Mouse (Mus musculus) intestine, postnatal 0 days (tissue): Measurements from ENCODE around the gene Capn8. TPM values are rescaled to one million over a fixed set of nuclear protein-coding genes. Genes with fewer than 3 reads are reported as not detected.
A peak's percentile ranks its signal among the peaks of the same experiment; 100 is the strongest.

Experiments used
- ATAC-seq: fragments of 200-750 bp; cut with Nextera tagmentation; 2 replicates; pipeline ENCODE4 v1.8.0; 2017; ENCODE audit warnings: mild to moderate bottlenecking, moderate TSS enrichment, moderate library complexity
- H3K27ac ChIP-seq: fragments of 300-500 bp; sonication (generic); 2 replicates; pipeline ENCODE4 v1.5.1; 2014; ENCODE audit warnings: mild to moderate bottlenecking, low read depth, low read length, moderate library complexity
- H3K27me3 ChIP-seq: fragments of 300-500 bp; sonication (generic); replicated peaks from 2 replicates; pipeline ENCODE4 v1.6.1; 2014; ENCODE audit warnings: low read length, mixed read lengths; ENCODE audit not compliant: control insufficient read depth, insufficient read depth
- H3K36me3 ChIP-seq: fragments of 300-500 bp; sonication (generic); 2 replicates; pipeline ENCODE4 v1.6.1; 2014; ENCODE audit warnings: mild to moderate bottlenecking, moderate library complexity; ENCODE audit not compliant: control insufficient read depth, insufficient read depth
- H3K4me1 ChIP-seq: fragments of 300-500 bp; sonication (generic); replicated peaks from 2 replicates; pipeline ENCODE4 v1.6.1; 2014; ENCODE audit warnings: antibody characterized with exemption, low read length, mixed read lengths; ENCODE audit not compliant: control insufficient read depth, insufficient read depth
- H3K4me2 ChIP-seq: fragments of 300-500 bp; sonication (generic); replicated peaks from 2 replicates; pipeline ENCODE4 v1.6.1; 2014; ENCODE audit warnings: low read depth, mild to moderate bottlenecking, moderate library complexity
- H3K4me3 ChIP-seq: fragments of 300-500 bp; sonication (generic); 2 replicates; pipeline ENCODE4 v1.5.1; 2014; ENCODE audit warnings: low read depth, low read length
- H3K9ac ChIP-seq: fragments of 300-500 bp; sonication (generic); 2 replicates; pipeline ENCODE4 v1.6.1; 2014; ENCODE audit warnings: mild to moderate bottlenecking, low read depth, low read length
- H3K9me3 ChIP-seq: fragments of 300-500 bp; sonication (generic); 2 replicates; pipeline ENCODE4 v1.6.1; 2016; ENCODE audit warnings: mixed run types; ENCODE audit not compliant: control insufficient read depth
- CTCF ChIP-seq: sonication (generic); IDR thresholded peaks from 2 replicates; pipeline ENCODE4 v1.5.1; 2016; ENCODE audit warnings: low read depth, mild to moderate bottlenecking, control low read depth, antibody characterized with exemption, moderate library complexity
- WGBS: fragments of 180-500 bp; shearing (Covaris S2); extraction: QIAGEN DNeasy Blood & Tissue Kit; methylation state at CpG from one replicate; pipeline ENCODE4 v1.1.7; 2014; 5-methylcytosine and 5-hydroxymethylcytosine counted together
- polyA plus RNA-seq: library from polyadenylated mRNA; unstranded; fragments of >200 nt; fragmentation: Nextera tagmentation; extraction: Ambion mirVana; gene quantifications from 2 replicates; pipeline ENCODE4 v1.2.1, GENCODE M21; 2015

Gene Capn8
- polyA plus RNA-seq: 1.0 and 1.4 TPM in 2 replicates

GRCm38 (mm10) chr1:182564408-182565120, at the start of gene Capn8:
TSS of gene Capn8 (plus strand) at chr1:182565007.
- Histone ChIP-seq H3K27ac (peak within 1 kb of the TSS; percentile 57), H3K4me3 (no peak within 1 kb of the TSS), H3K9me3 (no peaks in the 10 kb centered on the region), H3K4me1 (no peaks in the 10 kb centered on the region), H3K4me2 (peak within 1 kb of the TSS; percentile 14; the same call in 1 of the 2 replicates), H3K9ac (no peak within 1 kb of the TSS), H3K36me3 (no peaks in the 10 kb centered on the region), H3K27me3 (no peaks in the 10 kb centered on the region)
- TF ChIP-seq CTCF: peak; percentile 77
- 46% methylated on average over 5 of the region's 5 CpGs for WGBS
- ATAC-seq: peak; percentile 92

- WGBS: under 1% methylated on average over 77 of the region's 84 CpGs
- H3K9ac ChIP-seq: peak within 1 kb of the TSS; percentile 78
- no peaks in the 10 kb centered on the region for H3K4me1 ChIP-seq
- peak within 1 kb of the TSS; percentile 83 for H3K4me2 ChIP-seq
- H3K36me3 ChIP-seq: peaks cover 9% of the 10 kb centered on the region
- H3K27ac ChIP-seq: peak within 1 kb of the TSS; percentile 82
- peak; percentile 91 for ATAC-seq
- H3K4me3 ChIP-seq: peak within 1 kb of the TSS; percentile 65
- peak; percentile 82 for TF ChIP-seq CTCF
- no peaks in the 10 kb centered on the region for H3K27me3 ChIP-seq
- H3K9me3 ChIP-seq: no peaks in the 10 kb centered on the region
Measured at GRCm38 (mm10) chr1:182516758-182517676, 47.8 kb upstream of the Capn8 start, which contains the start of gene Capn2. TSS of gene Capn2 (minus strand) at chr1:182517608.

- no peak for ATAC-seq
- TF ChIP-seq CTCF: no peak
- H3K4me1 ChIP-seq: no peaks in the 10 kb centered on the region
- H3K4me3 ChIP-seq: peak overlapping the region; percentile 65
- peak overlapping the region; percentile 78 for H3K9ac ChIP-seq
- H3K27ac ChIP-seq: 0 out of 2 replicates have a peak overlapping the region, but pooled peaks have one; percentile 82
- 0 out of 2 replicates have a peak, but pooled peaks cover 2% of the 10 kb centered on the region for H3K36me3 ChIP-seq
- 4% methylated on average over 10 of the region's 10 CpGs for WGBS
- no peaks in the 10 kb centered on the region for H3K27me3 ChIP-seq
- H3K4me2 ChIP-seq: peak overlapping the region; percentile 83
- H3K9me3 ChIP-seq: no peaks in the 10 kb centered on the region
Measured at GRCm38 (mm10) chr1:182517677-182518011, 47.2 kb upstream of the Capn8 start.

- ATAC-seq: no peak
- Histone ChIP-seq H3K27me3 (no peaks in the 10 kb centered on the region), H3K9me3 (no peaks in the 10 kb centered on the region), H3K4me3 (no peak overlapping the region), H3K4me2 (no peak overlapping the region), H3K27ac (no peak overlapping the region), H3K36me3 (no peaks in the 10 kb centered on the region), H3K9ac (no peak overlapping the region), H3K4me1 (no peaks in the 10 kb centered on the region)
- no peak for TF ChIP-seq CTCF
- 82% methylated on average over 10 of the region's 10 CpGs for WGBS
Measured at GRCm38 (mm10) chr1:182518143-182518680, 46.6 kb upstream of the Capn8 start.

GRCm38 (mm10) chr1:182518811-182519210, 46.0 kb upstream of the Capn8 start:
- ATAC-seq: no peak
- H3K4me3 ChIP-seq: no peak overlapping the region
- no peaks in the 10 kb centered on the region for H3K27me3 ChIP-seq
- TF ChIP-seq CTCF: no peak
- no peak overlapping the region for H3K27ac ChIP-seq
- no peak overlapping the region for H3K4me2 ChIP-seq
- H3K9ac ChIP-seq: no peak overlapping the region
- WGBS: 90% methylated on average over 6 of the region's 6 CpGs
- no peaks in the 10 kb centered on the region for H3K9me3 ChIP-seq
- no peaks in the 10 kb centered on the region for H3K4me1 ChIP-seq
- no peaks in the 10 kb centered on the region for H3K36me3 ChIP-seq

GRCm38 (mm10) chr1:182519341-182519740, 45.5 kb upstream of the Capn8 start:
- 75% methylated on average over 5 of the region's 5 CpGs for WGBS
- no peaks in the 10 kb centered on the region for H3K27me3 ChIP-seq
- H3K36me3 ChIP-seq: no peaks in the 10 kb centered on the region
- ATAC-seq: no peak
- no peak for TF ChIP-seq CTCF
- 0 out of 2 replicates have a peak overlapping the region, but pooled peaks have one; percentile 21 for H3K27ac ChIP-seq
- H3K4me1 ChIP-seq: no peaks in the 10 kb centered on the region
- H3K4me2 ChIP-seq: no peak overlapping the region
- no peak overlapping the region for H3K4me3 ChIP-seq
- no peaks in the 10 kb centered on the region for H3K9me3 ChIP-seq
- H3K9ac ChIP-seq: no peak overlapping the region
